Mouse (Mus musculus) CH12F3 (cell line): ENCODE measurements around the gene Asic3.

Source experiments
- in situ Hi-C: fragments of 300-500 bp; cut with MboI; formaldehyde crosslinking; loops from 2 replicates; pipeline ENCODE4 v1.14.3; 2020; ENCODE audit warnings: low sequenced_read_pairs

Gene Asic3

GRCm38 (mm10) chr5:24446630-24447029 is 33.4 kb downstream of the Asic3 start:
- in situ Hi-C loops, result no loop called here

DNA sequence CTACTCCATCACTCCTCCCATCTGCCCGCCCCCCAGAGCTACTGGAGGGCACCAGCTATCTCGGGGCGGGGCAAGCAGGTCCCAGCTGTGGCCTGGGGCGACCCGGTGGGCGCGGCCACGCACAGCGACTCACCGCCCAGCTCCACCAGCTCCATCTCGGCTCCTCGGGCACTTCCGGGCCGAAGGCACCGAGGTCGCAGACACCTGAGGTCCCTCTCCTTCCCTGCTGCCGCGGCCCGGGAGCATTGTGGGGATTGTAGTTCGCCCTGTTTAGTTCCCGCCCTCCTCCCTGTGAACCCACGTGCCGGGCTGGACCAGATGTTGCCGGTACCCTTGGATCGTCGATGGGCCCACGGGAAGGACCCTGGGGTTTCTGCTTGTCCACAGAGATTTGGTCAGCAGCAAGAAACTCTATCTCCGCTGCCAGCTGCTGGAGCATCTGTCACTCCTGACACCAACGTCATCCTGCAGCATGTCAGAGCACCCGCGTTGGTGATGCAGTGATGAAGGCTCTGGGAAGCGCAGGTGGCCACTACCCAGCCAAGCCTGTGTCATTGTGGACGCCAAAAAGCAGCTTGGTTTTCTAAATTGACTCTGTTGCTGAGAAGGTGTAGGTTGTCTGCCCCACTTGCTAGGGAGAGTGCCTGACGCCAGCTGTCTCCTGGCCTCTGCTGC is 34.6 kb downstream of the Asic3 start, which contains the start of gene Tmub1:
Tmub1 (minus strand) TSS at position 231 of the 675 bp plus-strand sequence.
- in situ Hi-C loops, result no loop called here

DNA sequence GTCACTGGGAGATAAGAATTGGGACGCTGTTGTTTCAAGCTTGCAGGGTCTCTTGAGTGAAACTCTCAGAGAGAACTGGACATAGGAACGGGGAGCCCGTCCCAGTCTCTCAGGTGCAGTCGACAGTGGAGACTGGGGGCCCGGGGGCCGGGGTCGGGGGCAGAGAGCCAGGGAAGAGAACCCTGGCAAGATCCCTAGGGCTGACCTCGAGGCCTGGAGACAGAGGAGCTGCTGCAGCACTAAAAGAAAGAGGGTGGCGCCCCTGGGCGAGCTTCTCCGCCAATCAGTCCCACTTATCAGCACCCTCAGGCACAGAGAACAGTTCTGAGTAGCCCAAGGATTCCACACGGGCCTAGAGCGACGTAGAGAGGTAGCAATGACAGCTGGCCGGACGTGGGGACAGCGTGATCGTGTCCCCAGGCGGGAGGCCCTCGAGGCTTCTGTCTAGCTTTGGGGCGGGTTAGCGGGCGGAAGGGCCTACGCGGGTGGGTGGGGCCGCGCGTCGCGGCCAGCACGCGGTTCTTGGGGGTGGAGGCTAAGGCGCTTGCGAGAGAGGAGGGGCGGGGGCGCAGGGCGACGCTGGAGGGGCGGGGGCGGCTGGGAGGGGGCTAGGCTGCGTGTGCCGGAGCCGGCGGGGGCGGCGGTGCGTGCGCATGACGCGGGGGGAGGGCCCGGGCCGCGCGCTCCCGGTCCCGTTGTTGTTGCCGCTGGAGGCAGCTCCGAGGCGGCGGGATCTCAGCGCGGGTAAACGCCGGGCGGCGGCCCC is 38.3 kb downstream of the Asic3 start:
- in situ Hi-C loops, result no loop called here

DNA sequence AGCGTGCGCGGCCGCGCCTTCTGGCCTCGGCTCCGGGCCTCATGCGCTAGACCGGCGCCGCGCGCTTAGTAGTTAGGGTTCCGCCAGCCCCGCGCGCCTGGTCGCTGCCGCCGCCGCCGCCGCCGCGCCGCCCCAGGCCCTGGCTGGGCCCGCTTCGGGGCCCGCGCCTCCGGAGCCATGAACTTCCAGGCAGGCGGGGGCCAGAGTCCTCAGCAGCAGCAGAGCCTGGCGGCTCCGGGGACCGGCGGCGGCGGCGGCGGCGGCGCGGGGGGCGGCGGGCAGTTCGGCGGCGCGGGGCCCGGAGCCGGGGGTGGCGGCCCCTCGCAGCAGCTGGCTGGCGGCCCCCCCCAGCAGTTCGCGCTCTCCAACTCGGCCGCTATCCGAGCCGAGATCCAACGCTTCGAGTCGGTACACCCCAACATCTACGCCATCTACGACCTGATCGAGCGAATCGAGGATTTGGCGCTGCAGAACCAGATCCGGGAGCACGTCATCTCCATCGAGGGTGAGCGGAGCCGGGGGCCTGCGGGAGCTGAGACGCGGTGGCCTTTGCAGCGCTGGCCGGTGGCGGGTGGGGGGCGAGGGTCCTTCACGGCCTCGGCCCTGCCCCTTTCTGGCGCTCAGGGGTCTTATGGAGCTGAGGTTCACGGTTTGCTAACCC is 39.0 kb downstream of the Asic3 start, which contains the start of gene Agap3:
Agap3 (plus strand) TSS at position 148 of the 661 bp plus-strand sequence.
- in situ Hi-C loops, result no loop called here

DNA sequence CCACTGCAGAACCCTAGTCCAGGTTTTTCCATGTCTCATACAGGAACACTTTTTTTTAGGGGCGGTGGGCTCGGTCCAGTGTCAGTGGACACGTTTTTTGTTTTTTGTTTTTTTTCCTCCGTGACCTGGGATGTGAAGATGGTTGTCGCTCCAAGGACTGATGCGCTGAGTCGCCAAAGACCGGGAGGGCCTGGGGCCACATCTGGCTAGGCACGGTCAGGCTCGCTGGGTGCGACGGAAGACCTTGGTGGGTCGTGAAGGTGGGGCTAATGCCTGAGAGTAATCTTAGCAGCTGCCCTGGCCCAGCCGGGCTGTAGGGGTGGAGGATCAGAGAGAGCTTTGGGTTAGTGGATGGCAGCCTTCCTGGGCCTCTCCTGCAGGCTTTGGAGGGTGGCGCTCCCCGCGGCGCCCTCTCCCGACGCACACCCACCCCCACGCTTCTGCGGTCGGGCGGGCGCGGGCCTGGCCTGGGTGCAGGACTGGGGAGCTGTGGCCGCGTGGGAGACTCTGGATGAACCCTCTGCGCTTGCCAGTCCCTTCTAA is 39.6 kb downstream of the Asic3 start:
- in situ Hi-C loops, result no loop called here

GRCm38 (mm10) chr5:24453283-24453984 is 40.2 kb downstream of the Asic3 start:
- in situ Hi-C loops, result no loop called here

GRCm38 (mm10) chr5:24453985-24454303 is 40.8 kb downstream of the Asic3 start:
- in situ Hi-C loops, result no loop called here

DNA sequence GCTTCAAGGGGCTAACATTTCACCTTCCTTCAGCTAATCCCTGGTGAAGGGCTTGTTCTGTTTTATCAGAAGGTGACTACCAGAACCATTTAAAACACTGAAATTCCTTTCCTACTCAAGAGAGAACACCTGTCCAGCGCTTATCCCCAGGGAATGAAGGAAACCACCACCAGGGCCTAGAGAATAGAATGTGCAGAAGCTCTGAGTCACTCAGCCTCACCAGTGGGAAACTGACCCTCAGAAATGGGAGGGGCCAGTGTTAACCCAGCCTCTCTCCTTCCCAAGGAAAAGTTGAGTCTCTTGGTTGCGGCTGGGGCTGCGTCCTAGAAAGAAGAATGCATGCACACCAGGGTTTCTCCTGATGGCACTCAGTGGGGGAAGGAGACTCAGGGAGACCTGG is 41.9 kb downstream of the Asic3 start:
- in situ Hi-C loops, result no loop called here

- in situ Hi-C loops, result no loop called here
These were observed 42.4 kb downstream of the Asic3 start for GRCm38 (mm10) chr5:24455613-24456012.

GRCm38 (mm10) chr5:24466762-24467161 is 53.6 kb downstream of the Asic3 start:
- in situ Hi-C loops, result no loop called here
